Mouse (Mus musculus): ENCODE measurements around the gene Apba2.

Apba2 gene

GRCm38 (mm10) chr7:64588636-64589389 lies 87.3 kb downstream of the Apba2 start:
- no peak for DNase-seq

DNA sequence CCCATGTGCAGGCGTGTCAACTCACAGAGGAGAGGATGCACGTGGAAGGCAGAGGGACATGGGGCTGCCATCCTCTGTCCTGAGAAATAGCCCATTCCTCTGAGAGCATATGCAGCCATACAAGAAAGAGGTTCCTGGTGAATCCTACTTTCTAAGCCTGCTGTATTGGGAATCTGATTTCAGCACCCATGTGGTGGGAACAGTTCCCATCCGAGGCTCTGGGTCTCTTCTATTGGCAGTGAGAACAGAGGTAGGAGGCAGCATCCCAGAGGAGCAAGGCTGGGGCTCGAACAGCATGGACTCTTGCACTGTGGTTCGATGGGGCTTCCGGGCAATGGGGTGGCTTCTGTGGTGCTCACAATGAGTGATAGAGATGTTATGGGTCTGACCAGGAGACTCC lies 93.8 kb downstream of the Apba2 start:
- DNase-seq: no peak

GRCm38 (mm10) chr7:64596652-64597051 lies 95.1 kb downstream of the Apba2 start:
- DNase-seq: no peak

- DNase-seq: no peak
These were observed 108.4 kb downstream of the Apba2 start for GRCm38 (mm10) chr7:64609866-64610265.

- DNase-seq: no peak
These were observed 109.4 kb downstream of the Apba2 start for GRCm38 (mm10) chr7:64610875-64611274.

DNA sequence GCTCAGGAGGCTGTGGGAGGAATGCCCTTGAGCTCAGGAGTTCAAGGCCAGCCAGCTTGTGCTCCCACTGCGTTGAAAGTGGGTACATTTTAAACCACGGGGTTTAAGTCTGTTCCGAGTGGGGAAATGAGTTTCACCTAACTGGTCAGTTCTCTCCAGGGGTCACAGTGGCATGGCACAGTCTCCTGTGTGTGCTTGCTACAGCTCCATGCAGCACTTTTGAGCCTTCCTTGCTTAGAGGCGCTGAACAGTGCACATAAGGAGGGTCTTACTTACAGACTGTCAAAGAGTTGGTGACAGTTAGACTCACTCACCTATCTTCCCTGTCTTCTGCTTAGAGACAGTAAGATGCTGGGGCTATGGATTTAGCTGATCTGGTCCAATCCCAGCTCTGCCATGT lies 117.8 kb downstream of the Apba2 start:
- DNase-seq: no peak

- DNase-seq: no peak
These were observed 125.0 kb downstream of the Apba2 start for GRCm38 (mm10) chr7:64626494-64626893.

- DNase-seq: no peak
These were observed 126.6 kb downstream of the Apba2 start for GRCm38 (mm10) chr7:64627972-64628655.

- no peak for DNase-seq
These were observed 129.2 kb downstream of the Apba2 start for GRCm38 (mm10) chr7:64630697-64631096.

DNA sequence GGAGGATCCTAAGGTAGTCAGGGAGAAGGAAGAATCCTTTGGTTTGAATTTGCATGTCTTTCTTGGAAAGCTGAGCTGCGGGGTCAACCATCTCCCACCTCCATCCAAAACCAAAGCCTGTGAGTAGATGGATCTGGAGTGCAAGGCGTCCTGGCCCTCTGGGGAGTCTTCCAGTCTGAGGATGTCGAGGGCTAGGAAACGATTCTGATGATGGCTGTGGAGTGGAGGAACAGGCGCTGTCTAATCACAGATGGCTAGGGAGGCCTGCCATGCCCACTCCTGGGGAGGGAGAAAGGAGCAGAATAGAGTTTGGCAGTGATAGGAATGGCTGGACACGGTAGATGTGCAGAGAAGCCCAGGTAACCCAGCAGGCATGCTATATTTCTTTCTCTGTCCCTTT lies 129.6 kb downstream of the Apba2 start:
- DNase-seq: no peak

- DNase-seq: no peak
These were observed 130.4 kb downstream of the Apba2 start for GRCm38 (mm10) chr7:64631781-64632351.

- no peak for DNase-seq
These were observed 131.7 kb downstream of the Apba2 start for GRCm38 (mm10) chr7:64633182-64633581.

GRCm38 (mm10) chr7:64633916-64634315 lies 132.4 kb downstream of the Apba2 start:
- no peak for DNase-seq

DNA sequence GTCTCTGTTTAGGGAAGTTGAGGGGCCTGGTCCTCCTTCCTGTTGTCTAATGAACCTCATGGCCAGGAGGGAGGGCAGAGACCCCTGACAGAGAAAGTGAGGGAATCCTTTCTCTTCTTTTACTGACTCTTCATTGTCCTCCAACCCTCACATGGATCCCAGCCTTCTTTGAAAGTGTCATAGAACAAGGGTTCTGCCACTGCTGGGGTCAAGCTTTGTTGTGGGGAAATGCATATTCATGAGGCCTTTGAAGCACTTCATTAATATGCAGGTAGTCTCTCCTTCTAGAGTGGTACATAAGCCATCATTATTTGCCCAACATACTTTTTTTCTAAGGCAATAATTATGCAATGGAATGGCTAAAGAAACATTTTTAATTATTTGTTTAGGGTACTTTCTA lies 133.0 kb downstream of the Apba2 start:
- no peak for DNase-seq

DNA sequence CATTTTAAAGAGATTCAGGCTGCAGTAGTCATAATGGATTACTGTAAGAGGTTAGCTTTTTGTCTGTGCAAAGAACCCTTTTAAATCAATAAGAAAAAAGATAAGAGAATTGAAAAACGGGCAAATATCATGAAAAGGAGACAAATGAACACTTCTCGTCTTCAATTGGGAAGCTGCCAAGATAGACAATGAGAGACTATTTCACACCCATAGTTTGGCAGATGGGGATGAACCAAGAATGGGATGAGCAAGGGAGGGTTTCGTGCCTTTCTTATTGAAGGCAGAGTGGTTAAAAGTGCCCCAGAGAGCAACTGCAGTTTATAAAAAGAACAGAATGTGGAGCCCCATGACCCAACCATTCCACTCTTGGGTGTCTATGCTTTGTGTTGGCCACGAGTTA lies 137.4 kb downstream of the Apba2 start:
- DNase-seq: no peak

DNA sequence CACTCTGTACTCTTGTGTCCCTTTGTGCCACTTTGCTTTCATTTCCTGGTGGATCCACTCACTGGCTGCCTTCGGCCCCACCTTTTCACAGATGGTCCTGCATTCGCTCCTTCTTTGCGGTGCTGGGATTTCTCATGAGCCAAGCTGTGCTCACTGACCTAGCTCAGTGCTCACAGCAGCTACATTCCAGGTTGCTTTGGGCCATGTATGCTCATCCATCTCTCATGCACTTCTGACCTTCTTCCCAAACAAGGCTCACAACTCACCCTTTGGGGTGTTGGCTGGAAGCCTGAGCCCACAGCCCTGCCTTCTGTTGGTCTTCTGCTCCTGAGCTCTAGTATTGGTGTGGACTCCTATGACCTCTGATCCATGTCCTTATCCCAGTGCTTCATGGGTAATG lies 139.1 kb downstream of the Apba2 start:
- no peak for DNase-seq

DNA sequence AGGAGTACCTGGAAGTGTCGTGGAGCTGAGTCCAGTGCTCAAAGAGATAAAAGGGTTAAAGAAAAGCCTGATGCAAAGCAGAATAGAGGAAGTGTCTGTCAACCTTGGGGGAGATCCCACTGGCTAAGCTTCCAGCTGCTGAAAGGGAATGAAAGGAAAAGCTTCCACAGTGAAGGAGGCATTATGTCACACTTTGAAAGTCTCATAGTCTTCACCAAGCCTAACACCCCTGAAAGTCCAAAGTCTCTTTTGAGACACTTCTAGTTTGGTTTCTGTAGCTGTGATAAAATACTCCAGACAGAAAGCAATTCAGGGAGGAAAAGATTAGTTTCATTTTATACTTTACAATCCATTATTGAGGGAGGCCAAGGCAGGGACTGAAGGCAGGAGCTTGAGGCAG lies 141.4 kb downstream of the Apba2 start:
- no peak for DNase-seq

DNA sequence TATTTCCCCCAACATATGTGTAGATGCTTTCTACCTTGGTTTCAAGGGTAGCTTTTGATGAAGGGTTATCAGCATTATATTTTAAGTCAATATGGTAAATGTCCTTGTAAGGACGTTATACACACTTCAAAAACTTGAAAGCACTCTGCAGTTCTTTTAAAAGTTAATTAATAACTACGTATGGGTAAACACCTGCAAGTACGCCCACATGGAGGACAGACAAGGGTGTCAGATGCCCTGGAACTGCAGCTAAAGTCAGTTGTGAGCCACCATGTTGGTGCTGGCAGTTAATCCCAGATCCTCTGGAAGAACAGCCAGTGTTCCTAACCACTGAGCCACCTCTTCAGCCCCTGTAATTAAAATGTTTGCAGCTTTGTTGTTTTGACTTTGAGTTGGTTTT lies 144.0 kb downstream of the Apba2 start:
- DNase-seq: no peak

- no peak for DNase-seq
These were observed 144.5 kb downstream of the Apba2 start for GRCm38 (mm10) chr7:64646046-64646445.

GRCm38 (mm10) chr7:64648947-64649607 lies 147.6 kb downstream of the Apba2 start:
- no peak for DNase-seq

DNA sequence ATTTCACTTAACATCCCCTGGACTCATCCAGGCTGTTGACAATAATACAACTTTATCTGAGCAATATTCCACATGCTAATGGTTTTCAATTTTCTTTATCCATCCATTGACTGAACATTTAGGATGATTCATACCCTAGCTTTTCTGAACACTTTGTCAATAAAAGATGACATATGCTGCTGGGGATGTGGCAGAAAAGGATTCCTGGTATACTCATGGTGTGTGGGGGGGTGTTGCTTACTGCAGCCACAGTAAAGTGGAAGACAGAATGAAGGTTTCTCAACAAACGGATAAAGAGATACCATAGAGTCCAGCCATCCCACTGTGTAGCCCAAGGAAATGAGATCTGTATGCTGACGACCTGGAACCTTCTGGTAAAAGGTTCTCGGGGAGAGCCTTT lies 150.5 kb downstream of the Apba2 start:
- DNase-seq: no peak

- DNase-seq: no peak
These were observed 155.3 kb downstream of the Apba2 start for GRCm38 (mm10) chr7:64656787-64657186.

- DNase-seq: no peak
These were observed 157.4 kb downstream of the Apba2 start for GRCm38 (mm10) chr7:64658914-64659313.

- DNase-seq: no peak
These were observed 157.8 kb downstream of the Apba2 start for GRCm38 (mm10) chr7:64659328-64659727.
